Mouse (Mus musculus): ENCODE measurements at regions not wholly inside any gene's neighbourhood (a gene's known extent, or its start where the extent isn't known, plus 50 kb on each side); places are given as distances from the start of the nearest gene placed in this dataset.

GRCm38 (mm10) chr1:150244916-150245315 lies 74.3 kb upstream of the Pdc start:
- no peaks in the 10 kb centered on the region for H3K27me3 ChIP-seq (ENCODE audit: insufficient read depth, low read length)
- no peak for TF ChIP-seq CTCF (IDR thresholded peaks at IDR 0.05; ENCODE audit: low read depth)
- ATAC-seq (no peak), DNase-seq (no peak)
- H3K4me3 ChIP-seq (ENCODE audit: low read depth, low read length): no peak overlapping the region
- H3K4me1 ChIP-seq (ENCODE audit: insufficient read depth): no peaks in the 10 kb centered on the region
- no peak overlapping the region for H3K9ac ChIP-seq
- H3K36me3 ChIP-seq (ENCODE audit: insufficient read depth): no peaks in the 10 kb centered on the region
- WGBS: 73% methylated on average over 3 of the region's 3 CpGs
- H3K9me3 ChIP-seq (ENCODE audit: low read length): no peaks in the 10 kb centered on the region
- no peak overlapping the region for H3K4me2 ChIP-seq (ENCODE audit: low read depth)
- H3K27ac ChIP-seq (ENCODE audit: low read depth, low read length): no peak overlapping the region

- no peak for ATAC-seq
- no peak overlapping the region for H3K9ac ChIP-seq
- H3K4me1 ChIP-seq (ENCODE audit: insufficient read depth): no peaks in the 10 kb centered on the region
- H3K9me3 ChIP-seq (ENCODE audit: low read length): no peaks in the 10 kb centered on the region
- TF ChIP-seq CTCF (IDR thresholded peaks at IDR 0.05; ENCODE audit: low read depth): no peak
- no peak overlapping the region for H3K27ac ChIP-seq (ENCODE audit: low read depth, low read length)
- no peak for DNase-seq
- no peaks in the 10 kb centered on the region for H3K36me3 ChIP-seq (ENCODE audit: insufficient read depth)
- H3K4me3 ChIP-seq (ENCODE audit: low read depth, low read length): no peak overlapping the region
- no peak overlapping the region for H3K4me2 ChIP-seq (ENCODE audit: low read depth)
- no peaks in the 10 kb centered on the region for H3K27me3 ChIP-seq (ENCODE audit: insufficient read depth, low read length)
- 89% methylated on average over 1 of the region's 1 CpGs for WGBS
Observed at GRCm38 (mm10) chr1:150251422-150251821, 67.8 kb upstream of the Pdc start.

GRCm38 (mm10) chr1:150251876-150252275 lies 67.3 kb upstream of the Pdc start:
- DNase-seq (no peak), ATAC-seq (no peak)
- WGBS: 85% methylated on average over 3 of the region's 3 CpGs
- Histone ChIP-seq H3K9me3 (ENCODE audit: low read length) (no peaks in the 10 kb centered on the region), H3K4me3 (ENCODE audit: low read depth, low read length) (no peak overlapping the region), H3K36me3 (ENCODE audit: insufficient read depth) (no peaks in the 10 kb centered on the region), H3K4me2 (ENCODE audit: low read depth) (no peak overlapping the region), H3K27me3 (ENCODE audit: insufficient read depth, low read length) (no peaks in the 10 kb centered on the region), H3K9ac (no peak overlapping the region), H3K27ac (ENCODE audit: low read depth, low read length) (no peak overlapping the region), H3K4me1 (ENCODE audit: insufficient read depth) (no peaks in the 10 kb centered on the region)
- no peak for TF ChIP-seq CTCF (IDR thresholded peaks at IDR 0.05; ENCODE audit: low read depth)

- Histone ChIP-seq H3K27me3 (ENCODE audit: insufficient read depth, low read length) (no peaks in the 10 kb centered on the region), H3K9ac (no peak overlapping the region), H3K27ac (ENCODE audit: low read depth, low read length) (no peak overlapping the region), H3K9me3 (ENCODE audit: low read length) (no peaks in the 10 kb centered on the region), H3K36me3 (ENCODE audit: insufficient read depth) (no peaks in the 10 kb centered on the region), H3K4me3 (ENCODE audit: low read depth, low read length) (no peak overlapping the region), H3K4me2 (ENCODE audit: low read depth) (no peak overlapping the region), H3K4me1 (ENCODE audit: insufficient read depth) (no peaks in the 10 kb centered on the region)
- peak; percentile 35 for TF ChIP-seq CTCF (IDR thresholded peaks at IDR 0.05; ENCODE audit: low read depth)
- WGBS: 72% methylated on average over 4 of the region's 4 CpGs
- ATAC-seq (no peak), DNase-seq (no peak)
Observed at GRCm38 (mm10) chr1:150257596-150257995, 61.6 kb upstream of the Pdc start.

- TF ChIP-seq CTCF (IDR thresholded peaks at IDR 0.05; ENCODE audit: low read depth): no peak
- ATAC-seq: no peak
- H3K9me3 ChIP-seq (ENCODE audit: low read length): no peaks in the 10 kb centered on the region
- H3K4me1 ChIP-seq (ENCODE audit: insufficient read depth): no peaks in the 10 kb centered on the region
- no peak for DNase-seq
- H3K27me3 ChIP-seq (ENCODE audit: insufficient read depth, low read length): no peaks in the 10 kb centered on the region
- no peak overlapping the region for H3K27ac ChIP-seq (ENCODE audit: low read depth, low read length)
- no peak overlapping the region for H3K9ac ChIP-seq
- 86% methylated on average over 1 of the region's 1 CpGs for WGBS
- no peaks in the 10 kb centered on the region for H3K36me3 ChIP-seq (ENCODE audit: insufficient read depth)
- no peak overlapping the region for H3K4me3 ChIP-seq (ENCODE audit: low read depth, low read length)
- H3K4me2 ChIP-seq (ENCODE audit: low read depth): no peak overlapping the region
Observed at GRCm38 (mm10) chr1:150260355-150260754, 58.9 kb upstream of the Pdc start.

- ATAC-seq: peak; percentile 70
Observed at GRCm38 (mm10) chr1:150266502-150266901, 52.7 kb upstream of the Pdc start.

GRCm38 (mm10) chr1:150267003-150267402 lies 52.2 kb upstream of the Pdc start:
- WGBS: 84% methylated on average over 3 of the region's 3 CpGs

More at GRCm38 (mm10) chr1:150266502-150266901, 52.7 kb upstream of the Pdc start:
- 40% methylated on average over 3 of the region's 3 CpGs for WGBS
- no peaks in the 10 kb centered on the region for H3K9me3 ChIP-seq (ENCODE audit: low read length)
- peak; percentile 80 for TF ChIP-seq CTCF (IDR thresholded peaks at IDR 0.05; ENCODE audit: low read depth)
- H3K36me3 ChIP-seq (ENCODE audit: insufficient read depth): no peaks in the 10 kb centered on the region
- DNase-seq: peak; percentile 75
- H3K4me1 ChIP-seq (ENCODE audit: insufficient read depth): no peaks in the 10 kb centered on the region
- H3K4me2 ChIP-seq (ENCODE audit: low read depth): no peak overlapping the region
- no peaks in the 10 kb centered on the region for H3K27me3 ChIP-seq (ENCODE audit: insufficient read depth, low read length)
- H3K9ac ChIP-seq: no peak overlapping the region
- H3K27ac ChIP-seq (ENCODE audit: low read depth, low read length): no peak overlapping the region
- H3K4me3 ChIP-seq (ENCODE audit: low read depth, low read length): no peak overlapping the region

More at GRCm38 (mm10) chr1:150267003-150267402, 52.2 kb upstream of the Pdc start:
- H3K4me1 ChIP-seq (ENCODE audit: insufficient read depth): no peaks in the 10 kb centered on the region
- DNase-seq (no peak), ATAC-seq (no peak)
- no peak for TF ChIP-seq CTCF (IDR thresholded peaks at IDR 0.05; ENCODE audit: low read depth)
- no peaks in the 10 kb centered on the region for H3K9me3 ChIP-seq (ENCODE audit: low read length)
- H3K27me3 ChIP-seq (ENCODE audit: insufficient read depth, low read length): no peaks in the 10 kb centered on the region
- no peak overlapping the region for H3K27ac ChIP-seq (ENCODE audit: low read depth, low read length)
- no peak overlapping the region for H3K4me2 ChIP-seq (ENCODE audit: low read depth)
- H3K9ac ChIP-seq: no peak overlapping the region
- no peak overlapping the region for H3K4me3 ChIP-seq (ENCODE audit: low read depth, low read length)
- H3K36me3 ChIP-seq (ENCODE audit: insufficient read depth): no peaks in the 10 kb centered on the region
